Mouse (Mus musculus): ENCODE results near the gene Zfp988. TPM values are rescaled to one million over a fixed set of nuclear protein-coding genes. Genes with fewer than 3 reads are reported as not detected.
"Not testable (repeated sequence)": the region's sequence is repeated elsewhere in the genome, so short reads cannot be mapped to it uniquely, and the experiment has no call there.

Zfp988 gene
- polyA plus RNA-seq (2016; fragmentation: Nextera tagmentation; extraction: Ambion mirVana), result 0.08 TPM in 1 of 2 replicates, not detected in the other

GRCm38 (mm10) chr4:147305436-147305835, at the start of gene Zfp988:
TSS of gene Zfp988 (plus strand) at chr4:147305674.
- H3K36me3 ChIP-seq; H3K9ac ChIP-seq; H3K4me3 ChIP-seq; H3K4me1 ChIP-seq; H3K27me3 ChIP-seq; ATAC-seq (ENCODE audit: low FRiP score); H3K4me2 ChIP-seq (replicated peaks); H3K27ac ChIP-seq: not testable (repeated sequence)
- WGBS, result 92% methylated on average over 6 of the region's 6 CpGs
- peaks cover 15% of the 10 kb centered on the region for H3K9me3 ChIP-seq (replicated peaks)

- not testable (repeated sequence) for ATAC-seq (ENCODE audit: low FRiP score); H3K9ac ChIP-seq; H3K4me2 ChIP-seq (replicated peaks); H3K27me3 ChIP-seq; H3K27ac ChIP-seq; H3K9me3 ChIP-seq (replicated peaks); H3K4me3 ChIP-seq; H3K4me1 ChIP-seq; H3K36me3 ChIP-seq
- WGBS, result 91% methylated on average over 2 of the region's 3 CpGs
These were observed 42.8 kb upstream of the Zfp988 start for GRCm38 (mm10) chr4:147262708-147263107.

- ATAC-seq (ENCODE audit: low FRiP score); H3K9ac ChIP-seq; H3K4me2 ChIP-seq (replicated peaks); H3K4me3 ChIP-seq; H3K27ac ChIP-seq; H3K27me3 ChIP-seq; H3K4me1 ChIP-seq; H3K36me3 ChIP-seq: not testable (repeated sequence)
- H3K9me3 ChIP-seq (replicated peaks), result peaks cover 33% of the 10 kb centered on the region
- WGBS, result 91% methylated on average over 17 of the region's 17 CpGs
These were observed 38.2 kb upstream of the Zfp988 start for GRCm38 (mm10) chr4:147267302-147267701.

DNA sequence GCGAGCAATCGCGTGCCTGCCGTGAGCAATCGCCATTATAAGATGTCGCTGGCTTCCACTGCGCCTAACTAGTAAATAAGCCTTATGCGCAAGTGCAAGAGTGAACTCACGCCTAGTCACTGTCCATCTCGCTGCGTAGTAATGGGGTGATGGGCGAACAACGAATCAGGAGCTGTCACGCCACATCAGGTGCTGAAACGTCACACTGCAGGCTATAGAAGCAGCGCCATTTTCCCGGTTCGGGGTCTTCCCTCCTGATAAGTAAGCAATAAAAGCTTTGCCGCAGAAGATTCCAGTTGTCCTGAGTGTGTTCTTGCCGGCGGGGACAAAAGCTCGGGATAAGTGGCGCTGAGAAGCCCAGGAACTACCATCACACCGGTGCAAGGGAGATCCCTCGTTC, 36.7 kb upstream of the Zfp988 start:
- WGBS, result 88% methylated on average over 25 of the region's 25 CpGs
- not testable (repeated sequence) for H3K4me1 ChIP-seq; H3K4me2 ChIP-seq (replicated peaks); ATAC-seq (ENCODE audit: low FRiP score); H3K9ac ChIP-seq; H3K36me3 ChIP-seq; H3K27me3 ChIP-seq; H3K4me3 ChIP-seq; H3K27ac ChIP-seq
- peaks cover 38% of the 10 kb centered on the region for H3K9me3 ChIP-seq (replicated peaks)

- 88% methylated on average over 4 of the region's 4 CpGs for WGBS
- peaks cover 48% of the 10 kb centered on the region for H3K9me3 ChIP-seq (replicated peaks)
These were observed 35.4 kb upstream of the Zfp988 start for GRCm38 (mm10) chr4:147270026-147270425.

GRCm38 (mm10) chr4:147271601-147272000, 33.9 kb upstream of the Zfp988 start:
- WGBS, result 88% methylated on average over 13 of the region's 13 CpGs
- H3K27me3 ChIP-seq; H3K36me3 ChIP-seq; H3K4me2 ChIP-seq (replicated peaks); H3K4me1 ChIP-seq; H3K27ac ChIP-seq; ATAC-seq (ENCODE audit: low FRiP score); H3K4me3 ChIP-seq; H3K9ac ChIP-seq: not testable (repeated sequence)
- peaks cover 55% of the 10 kb centered on the region for H3K9me3 ChIP-seq (replicated peaks)

More at GRCm38 (mm10) chr4:147270026-147270425, 35.4 kb upstream of the Zfp988 start:
- not testable (repeated sequence) for H3K27me3 ChIP-seq; H3K4me2 ChIP-seq (replicated peaks); H3K36me3 ChIP-seq; H3K4me3 ChIP-seq; H3K27ac ChIP-seq; ATAC-seq (ENCODE audit: low FRiP score); H3K9ac ChIP-seq; H3K4me1 ChIP-seq

DNA sequence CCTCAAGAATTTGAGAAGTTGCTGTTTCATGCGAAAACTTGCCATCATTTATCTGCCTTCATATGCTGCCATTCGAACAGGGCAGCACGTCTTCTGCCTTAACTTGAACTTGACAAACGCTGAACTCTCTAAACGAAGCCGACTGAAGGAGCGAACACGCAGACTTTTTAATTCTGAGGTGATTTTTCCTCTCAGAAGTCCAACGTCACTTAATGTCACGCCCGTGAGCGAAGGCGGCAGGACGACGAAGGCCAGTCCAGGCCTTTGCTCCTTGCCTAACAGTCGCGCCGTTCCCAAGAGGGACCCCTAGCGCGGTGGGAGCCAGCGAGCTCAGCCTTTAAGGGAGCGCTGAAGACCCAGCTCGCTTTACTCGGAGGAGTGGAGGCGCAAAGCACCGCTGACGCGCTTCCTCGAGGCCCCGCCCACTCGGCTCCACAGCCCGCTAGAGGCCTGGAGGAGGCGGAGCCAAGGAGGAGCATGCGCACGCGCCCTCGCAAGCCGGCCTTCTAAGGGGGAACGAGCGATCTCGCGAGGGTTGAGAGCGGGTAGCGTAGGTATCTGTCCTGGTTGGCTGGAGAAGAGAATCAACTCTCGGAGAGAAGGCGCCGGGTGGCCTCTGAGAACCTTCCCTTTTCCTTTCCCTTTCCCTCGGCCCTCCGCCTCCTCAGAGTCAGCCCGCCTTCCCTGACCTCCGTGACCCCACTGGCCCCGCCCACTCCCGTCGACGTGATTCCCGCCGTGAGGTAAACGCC, 30.3 kb upstream of the Zfp988 start:
- Histone ChIP-seq H3K9me3 (replicated peaks) (peaks cover 39% of the 10 kb centered on the region), H3K4me2 (replicated peaks) (peak overlapping the region; percentile 41), H3K4me3 (peak overlapping the region; percentile 21)
- H3K36me3 ChIP-seq, H3K27ac ChIP-seq, H3K9ac ChIP-seq, H3K4me1 ChIP-seq, H3K27me3 ChIP-seq: not testable (repeated sequence)
- WGBS, result 38% methylated on average over 57 of the region's 58 CpGs
- peak; percentile 85 for ATAC-seq (ENCODE audit: low FRiP score)

GRCm38 (mm10) chr4:147275773-147276140, 29.7 kb upstream of the Zfp988 start:
- not testable (repeated sequence) for H3K27me3 ChIP-seq; ATAC-seq (ENCODE audit: low FRiP score); H3K27ac ChIP-seq; H3K9ac ChIP-seq; H3K36me3 ChIP-seq; H3K4me1 ChIP-seq
- WGBS, result 27% methylated on average over 54 of the region's 54 CpGs
- H3K4me3 ChIP-seq, result peak overlapping the region; percentile 21
- H3K4me2 ChIP-seq (replicated peaks), result peak overlapping the region; percentile 41
- H3K9me3 ChIP-seq (replicated peaks), result peaks cover 38% of the 10 kb centered on the region

DNA sequence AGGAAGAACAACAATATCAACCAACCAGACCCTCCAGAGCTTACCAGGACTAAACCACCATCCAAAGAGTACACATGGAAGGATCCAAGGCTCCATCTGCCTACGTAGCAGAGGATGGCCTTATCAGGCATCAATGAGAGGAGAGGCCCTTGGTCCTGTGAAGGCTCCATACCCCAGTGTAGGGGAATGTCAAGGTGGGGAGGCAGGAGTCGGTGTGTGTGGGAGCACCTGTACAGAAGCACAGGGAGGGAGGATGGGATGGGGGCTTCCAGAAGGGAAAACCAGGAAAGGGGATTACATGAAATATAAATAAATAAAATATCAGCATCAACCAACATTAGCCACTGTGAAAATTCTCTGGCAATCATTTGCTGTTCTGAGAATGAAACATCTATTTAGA, 25.1 kb upstream of the Zfp988 start:
- WGBS, result 76% methylated on average over 2 of the region's 2 CpGs
- H3K4me3 ChIP-seq; H3K36me3 ChIP-seq; H3K27ac ChIP-seq; H3K4me2 ChIP-seq (replicated peaks); H3K9me3 ChIP-seq (replicated peaks); H3K4me1 ChIP-seq; ATAC-seq (ENCODE audit: low FRiP score); H3K9ac ChIP-seq; H3K27me3 ChIP-seq: not testable (repeated sequence)

DNA sequence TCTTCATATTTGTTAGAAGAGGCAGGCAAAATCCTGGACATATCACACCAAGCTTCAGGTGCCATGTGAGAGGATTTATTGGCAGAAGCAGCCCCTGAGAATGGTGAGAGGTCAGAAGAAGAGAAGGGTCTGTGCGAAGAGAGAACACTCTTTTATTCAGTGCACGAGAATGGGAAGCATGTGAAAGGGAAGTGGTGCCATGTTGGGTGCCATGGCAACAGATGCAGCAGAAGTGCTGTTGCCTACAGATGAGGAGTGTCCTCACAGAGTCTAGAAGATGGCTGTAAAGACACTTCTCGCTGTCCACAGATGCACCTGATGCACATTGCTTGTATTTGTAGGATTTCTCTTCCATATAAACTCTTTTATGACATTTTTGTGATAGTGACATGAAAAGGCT, 6.9 kb upstream of the Zfp988 start:
- not testable (repeated sequence) for H3K27ac ChIP-seq; H3K36me3 ChIP-seq; H3K4me2 ChIP-seq (replicated peaks); H3K9ac ChIP-seq; H3K4me1 ChIP-seq; H3K27me3 ChIP-seq; ATAC-seq (ENCODE audit: low FRiP score); H3K4me3 ChIP-seq
- peaks cover 27% of the 10 kb centered on the region for H3K9me3 ChIP-seq (replicated peaks)
- 74% methylated on average over 3 of the region's 3 CpGs for WGBS

DNA sequence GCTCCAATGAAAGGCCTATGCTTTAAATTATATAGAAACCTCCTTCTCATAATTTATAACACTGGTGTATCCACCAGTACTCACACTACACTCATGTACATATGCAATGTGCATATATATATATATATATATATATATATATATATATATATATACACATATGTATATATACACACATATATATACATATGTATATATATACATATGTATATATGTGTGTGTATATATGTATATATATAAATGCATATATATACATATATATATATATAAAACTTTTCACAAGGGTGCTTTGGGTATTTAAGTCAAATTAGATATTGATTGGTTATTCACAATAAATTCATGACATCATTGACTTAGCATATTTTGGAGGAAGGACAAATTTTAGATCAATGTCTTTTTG, 3.1 kb upstream of the Zfp988 start:
- H3K4me3 ChIP-seq; ATAC-seq (ENCODE audit: low FRiP score); H3K36me3 ChIP-seq; H3K4me2 ChIP-seq (replicated peaks); H3K9ac ChIP-seq; H3K27me3 ChIP-seq; H3K27ac ChIP-seq; H3K4me1 ChIP-seq: not testable (repeated sequence)
- H3K9me3 ChIP-seq (replicated peaks), result peaks cover 22% of the 10 kb centered on the region

GRCm38 (mm10) chr4:147335036-147335690, 29.7 kb downstream of the Zfp988 start:
- WGBS, result 92% methylated on average over 2 of the region's 2 CpGs
- not testable (repeated sequence) for H3K4me1 ChIP-seq; H3K4me3 ChIP-seq; H3K36me3 ChIP-seq; H3K27me3 ChIP-seq; H3K27ac ChIP-seq; H3K4me2 ChIP-seq (replicated peaks); H3K9ac ChIP-seq
- peak; percentile 60 for ATAC-seq (ENCODE audit: low FRiP score)
- H3K9me3 ChIP-seq (replicated peaks), result peaks cover 58% of the 10 kb centered on the region

Data from hindbrain, embryonic 12.5 days (tissue).